Mouse (Mus musculus): ENCODE results near the gene Fam126b. TPM values are rescaled to one million over a fixed set of nuclear protein-coding genes. Genes with fewer than 3 reads are reported as not detected.
"Not testable (repeated sequence)": the region's sequence is repeated elsewhere in the genome, so short reads cannot be mapped to it uniquely, and the experiment has no call there.

Gene Fam126b
- polyA plus RNA-seq, 1 experiment from 2014 or later, result 9.9 TPM

DNA sequence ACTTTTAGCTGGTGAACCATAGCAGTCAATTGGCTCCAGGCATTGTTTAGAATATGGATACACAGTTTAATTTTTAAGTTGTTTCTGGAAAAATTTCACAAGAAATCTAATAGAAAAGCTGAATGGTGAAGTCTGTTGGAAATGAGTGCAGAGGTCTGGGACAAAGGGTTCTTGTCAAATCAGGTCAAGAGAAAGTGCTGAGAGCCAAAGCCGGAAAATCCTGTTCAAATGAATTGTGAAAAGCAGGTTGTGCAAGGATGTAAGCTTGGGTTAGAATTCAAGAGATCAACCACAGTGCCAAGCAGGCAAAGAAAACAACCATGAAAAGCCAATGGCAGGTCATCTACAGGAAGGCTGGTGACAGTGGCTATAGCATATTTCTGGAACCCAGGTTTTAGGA is 24.0 kb upstream of the Fam126b start:
- Histone ChIP-seq H3K27ac (no peak overlapping the region), H3K27me3 (no peaks in the 10 kb centered on the region), H3K4me2 (no peak overlapping the region), H3K9ac (no peak overlapping the region), H3K4me1 (replicated peaks) (no peaks in the 10 kb centered on the region), H3K4me3 (no peak overlapping the region), H3K36me3 (no peaks in the 10 kb centered on the region), H3K9me3 (peaks cover 11% of the 10 kb centered on the region; the same call in 1 of the 2 replicates)
- ATAC-seq (ENCODE audit: low FRiP score), result no peak
- WGBS, result 81% methylated on average over 1 of the region's 1 CpGs

DNA sequence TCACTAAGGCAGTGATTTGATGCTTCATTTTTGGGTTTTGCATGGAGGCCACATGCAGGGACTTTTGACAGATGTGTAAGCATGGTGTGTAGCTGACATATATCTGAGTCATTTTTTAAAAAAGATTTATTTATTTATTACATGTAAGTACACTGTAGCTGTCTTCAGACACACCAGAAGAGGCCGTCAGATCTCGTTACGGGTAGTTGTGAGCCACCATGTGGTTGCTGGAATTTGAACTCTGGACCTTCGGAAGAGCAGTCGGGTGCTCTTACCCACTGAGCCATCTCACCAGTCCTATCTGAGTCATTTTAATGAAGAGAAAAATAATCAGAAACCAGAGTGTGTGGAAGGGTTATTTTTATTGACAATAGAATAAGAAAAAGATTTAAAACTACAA is 23.5 kb upstream of the Fam126b start:
- ATAC-seq (ENCODE audit: low FRiP score); H3K4me3 ChIP-seq; H3K36me3 ChIP-seq; H3K4me1 ChIP-seq (replicated peaks); H3K27me3 ChIP-seq; H3K9ac ChIP-seq; H3K27ac ChIP-seq; H3K4me2 ChIP-seq: not testable (repeated sequence)
- H3K9me3 ChIP-seq, result peaks cover 11% of the 10 kb centered on the region; the same call in 1 of the 2 replicates
- 92% methylated on average over 5 of the region's 5 CpGs for WGBS

DNA sequence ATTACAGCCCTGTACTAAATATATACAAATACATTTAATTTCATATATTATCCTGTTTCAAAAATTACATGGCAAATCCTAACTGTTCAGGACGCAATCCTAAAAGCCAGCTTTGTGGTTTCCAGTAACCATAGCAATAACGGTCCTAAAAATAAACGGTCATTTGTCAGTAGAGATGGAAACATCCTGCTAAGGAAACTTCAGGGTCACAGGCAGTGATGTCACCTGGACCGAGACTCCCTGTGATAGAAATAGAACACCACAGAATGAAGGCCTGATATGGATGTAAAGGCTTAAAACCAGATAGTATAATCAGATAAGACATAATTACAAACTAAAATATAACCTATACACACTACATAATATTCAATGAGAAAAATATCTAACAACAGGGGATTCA is 17.6 kb upstream of the Fam126b start:
- no peak overlapping the region for H3K27ac ChIP-seq
- no peak for ATAC-seq (ENCODE audit: low FRiP score)
- H3K4me2 ChIP-seq, result no peak overlapping the region
- H3K36me3 ChIP-seq, result no peaks in the 10 kb centered on the region
- no peaks in the 10 kb centered on the region for H3K27me3 ChIP-seq
- no peak overlapping the region for H3K4me3 ChIP-seq
- H3K9me3 ChIP-seq, result peaks cover 11% of the 10 kb centered on the region; the same call in 1 of the 2 replicates
- WGBS, result 84% methylated on average over 4 of the region's 4 CpGs
- H3K4me1 ChIP-seq (replicated peaks), result no peaks in the 10 kb centered on the region
- no peak overlapping the region for H3K9ac ChIP-seq

DNA sequence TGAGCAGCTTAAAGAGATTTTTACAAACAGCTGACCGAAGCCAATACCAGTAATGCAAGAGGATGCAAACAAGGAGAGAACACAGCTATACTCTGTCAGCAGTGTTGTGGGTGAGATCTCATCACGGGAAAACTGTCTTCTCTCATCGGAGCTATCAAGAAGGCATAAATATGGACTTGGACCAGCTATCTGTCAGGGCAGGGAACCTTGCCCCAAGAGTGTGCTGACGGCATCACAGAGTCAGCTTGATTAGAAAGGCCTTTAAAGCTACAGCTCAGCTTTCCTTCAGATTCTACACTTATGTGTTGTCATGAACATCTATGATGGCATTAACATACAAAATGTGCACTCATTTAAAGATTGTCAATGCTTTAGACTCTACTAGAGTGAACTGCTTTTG is 16.6 kb upstream of the Fam126b start:
- Histone ChIP-seq H3K9me3 (peaks cover 5% of the 10 kb centered on the region; the same call in 1 of the 2 replicates), H3K4me2 (no peak overlapping the region), H3K4me3 (no peak overlapping the region), H3K4me1 (replicated peaks) (no peaks in the 10 kb centered on the region), H3K36me3 (no peaks in the 10 kb centered on the region), H3K27me3 (no peaks in the 10 kb centered on the region), H3K27ac (no peak overlapping the region), H3K9ac (no peak overlapping the region)
- no peak for ATAC-seq (ENCODE audit: low FRiP score)
- WGBS, result 90% methylated on average over 4 of the region's 4 CpGs

DNA sequence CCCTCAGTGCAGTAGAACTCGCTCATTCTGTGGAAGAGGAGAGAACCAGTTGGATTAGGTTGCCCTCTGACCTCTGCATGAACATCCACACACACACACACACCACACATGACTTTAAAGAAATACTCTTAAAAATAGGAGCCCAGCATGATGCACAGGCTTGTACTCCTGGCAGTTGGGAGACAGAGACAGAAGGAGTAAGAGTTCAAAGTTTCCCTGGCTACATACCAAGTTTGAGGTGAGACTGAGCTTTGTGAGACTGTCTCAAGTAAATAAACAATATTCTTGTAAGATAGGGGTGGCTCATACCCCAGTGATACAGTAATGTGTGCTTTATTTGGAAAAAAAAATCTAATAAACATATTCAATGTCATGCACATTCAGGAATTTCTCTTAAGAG is 1.4 kb upstream of the Fam126b start:
- Histone ChIP-seq H3K27ac (no peak overlapping the region), H3K4me2 (peak overlapping the region; percentile 74), H3K9ac (peak overlapping the region; percentile 89; the same call in 1 of the 2 replicates), H3K9me3 (no peaks in the 10 kb centered on the region), H3K36me3 (peaks cover 11% of the 10 kb centered on the region), H3K4me3 (peak overlapping the region; percentile 69), H3K4me1 (replicated peaks) (peaks cover 13% of the 10 kb centered on the region), H3K27me3 (no peaks in the 10 kb centered on the region)
- no peak for ATAC-seq (ENCODE audit: low FRiP score)
- 91% methylated on average over 1 of the region's 1 CpGs for WGBS

DNA sequence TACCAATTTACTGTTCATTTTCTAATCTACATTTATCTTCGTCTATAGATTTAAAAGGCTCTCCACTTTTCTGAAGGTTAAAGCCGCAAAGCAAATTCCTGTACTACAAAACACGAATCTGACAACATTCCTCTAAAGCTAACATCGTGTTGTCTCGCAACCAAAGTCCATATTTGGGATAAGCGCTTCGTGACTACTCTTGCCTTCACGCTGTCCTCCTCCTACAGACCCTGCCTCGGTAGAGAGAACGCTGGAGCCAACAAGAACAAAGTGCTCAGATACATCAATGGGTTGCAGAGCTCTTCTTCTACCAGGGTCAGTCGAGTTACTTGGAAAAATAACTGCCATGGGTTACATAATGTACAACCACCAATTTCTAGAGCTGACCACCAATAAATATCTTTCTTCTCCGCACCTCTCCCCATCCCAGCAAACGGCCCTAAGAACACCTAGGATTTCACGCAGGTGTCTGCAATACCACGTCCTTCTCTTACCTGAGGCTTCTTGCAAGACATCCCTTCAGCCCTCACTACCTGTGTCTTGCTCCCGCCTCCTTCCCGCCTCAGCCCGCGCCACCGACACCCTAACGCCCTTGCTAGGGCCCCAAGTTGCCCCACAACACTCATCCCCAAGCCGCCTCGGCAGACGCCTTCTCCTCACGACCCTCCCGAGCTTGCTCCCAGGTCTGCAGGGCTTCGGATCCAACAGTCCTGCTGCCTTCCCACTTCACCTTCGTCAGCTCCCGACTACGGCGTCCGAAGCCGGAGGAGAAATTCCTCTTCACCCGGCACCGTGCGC is 551 bp downstream of the Fam126b start:
- Histone ChIP-seq H3K9ac (peak overlapping the region; percentile 89), H3K27me3 (no peaks in the 10 kb centered on the region), H3K36me3 (no peaks in the 10 kb centered on the region), H3K4me1 (replicated peaks) (peaks cover 13% of the 10 kb centered on the region), H3K4me2 (peak overlapping the region; percentile 74), H3K9me3 (no peaks in the 10 kb centered on the region), H3K4me3 (peak overlapping the region; percentile 69), H3K27ac (peak overlapping the region; percentile 56; the same call in 1 of the 2 replicates)
- 7% methylated on average over 30 of the region's 36 CpGs for WGBS
- peak; percentile 89 for ATAC-seq (ENCODE audit: low FRiP score)

DNA sequence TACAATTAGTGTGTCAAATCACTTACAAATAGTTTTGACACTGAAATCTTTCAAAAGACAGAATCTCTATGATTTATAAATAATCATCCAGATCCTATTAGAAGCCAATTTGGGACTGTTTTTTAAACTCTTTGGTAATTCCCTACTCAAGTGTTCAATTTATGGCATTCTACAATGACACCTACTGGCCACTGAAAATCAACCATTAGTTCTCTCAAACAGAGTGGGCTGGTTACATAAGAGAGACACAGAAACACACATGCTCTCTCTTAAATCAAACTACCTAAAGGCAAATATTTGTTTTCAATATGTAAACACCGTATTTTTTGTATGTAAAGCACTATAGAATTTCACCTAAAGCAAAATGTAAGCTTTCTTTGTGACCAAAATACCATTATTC is 1.9 kb downstream of the Fam126b start:
- no peak for ATAC-seq (ENCODE audit: low FRiP score)
- WGBS, result 75% methylated on average over 1 of the region's 1 CpGs

DNA sequence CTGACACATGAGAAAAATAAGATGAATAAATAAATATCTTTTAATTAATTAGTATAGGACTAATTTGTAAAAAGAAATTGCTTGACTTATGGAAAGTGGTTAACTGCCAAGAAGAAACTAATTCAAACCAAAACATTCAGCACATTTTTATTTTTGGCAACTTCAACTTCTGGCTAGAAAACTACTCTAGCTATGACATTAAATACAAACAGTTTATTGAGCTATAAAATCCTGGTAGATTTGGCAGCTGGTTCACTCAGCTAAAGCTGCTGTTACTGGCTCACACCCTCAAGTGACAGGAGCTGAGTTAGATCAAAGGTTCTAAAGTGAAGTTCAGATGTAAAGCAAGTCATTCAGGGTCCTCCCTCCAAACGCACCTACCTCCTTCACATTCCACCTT is 3.5 kb downstream of the Fam126b start:
- Histone ChIP-seq H3K4me1 (replicated peaks) (peaks cover 13% of the 10 kb centered on the region), H3K4me3 (no peak overlapping the region), H3K27ac (no peak overlapping the region), H3K4me2 (no peak overlapping the region), H3K36me3 (no peaks in the 10 kb centered on the region), H3K9ac (no peak overlapping the region), H3K27me3 (no peaks in the 10 kb centered on the region), H3K9me3 (no peaks in the 10 kb centered on the region)
- WGBS, result 84% methylated on average over 1 of the region's 1 CpGs
- no peak for ATAC-seq (ENCODE audit: low FRiP score)

More for the DNA sequence above, 1.9 kb downstream of the Fam126b start:
- Histone ChIP-seq H3K9ac (no peak overlapping the region), H3K9me3 (no peaks in the 10 kb centered on the region), H3K4me2 (no peak overlapping the region), H3K27me3 (no peaks in the 10 kb centered on the region), H3K27ac (no peak overlapping the region), H3K4me3 (no peak overlapping the region), H3K4me1 (replicated peaks) (peaks cover 13% of the 10 kb centered on the region), H3K36me3 (no peaks in the 10 kb centered on the region)

DNA sequence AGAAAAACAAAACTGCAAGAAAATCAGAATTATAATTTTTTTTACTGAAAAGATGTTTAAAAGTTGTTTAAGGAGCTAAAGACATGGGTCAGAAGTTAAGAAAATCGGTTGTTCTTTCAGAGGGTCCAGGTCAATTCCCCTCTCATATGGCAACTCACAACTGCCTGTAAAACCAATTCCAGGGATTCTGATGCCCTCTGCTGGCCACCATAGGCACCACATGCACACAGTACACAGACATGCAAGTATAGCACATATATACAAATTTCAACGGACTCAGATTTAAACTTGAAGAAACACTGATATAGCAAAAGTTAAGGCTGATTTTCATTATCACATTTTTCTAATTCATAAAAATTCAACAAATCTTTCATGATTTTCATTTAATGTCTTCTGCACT is 6.9 kb downstream of the Fam126b start:
- H3K4me2 ChIP-seq, result no peak overlapping the region
- no peaks in the 10 kb centered on the region for H3K9me3 ChIP-seq
- H3K4me3 ChIP-seq, result no peak overlapping the region
- H3K9ac ChIP-seq, result no peak overlapping the region
- no peaks in the 10 kb centered on the region for H3K4me1 ChIP-seq (replicated peaks)
- ATAC-seq (ENCODE audit: low FRiP score), result no peak
- WGBS, result 86% methylated on average over 2 of the region's 2 CpGs
- no peak overlapping the region for H3K27ac ChIP-seq
- no peaks in the 10 kb centered on the region for H3K36me3 ChIP-seq
- no peaks in the 10 kb centered on the region for H3K27me3 ChIP-seq

DNA sequence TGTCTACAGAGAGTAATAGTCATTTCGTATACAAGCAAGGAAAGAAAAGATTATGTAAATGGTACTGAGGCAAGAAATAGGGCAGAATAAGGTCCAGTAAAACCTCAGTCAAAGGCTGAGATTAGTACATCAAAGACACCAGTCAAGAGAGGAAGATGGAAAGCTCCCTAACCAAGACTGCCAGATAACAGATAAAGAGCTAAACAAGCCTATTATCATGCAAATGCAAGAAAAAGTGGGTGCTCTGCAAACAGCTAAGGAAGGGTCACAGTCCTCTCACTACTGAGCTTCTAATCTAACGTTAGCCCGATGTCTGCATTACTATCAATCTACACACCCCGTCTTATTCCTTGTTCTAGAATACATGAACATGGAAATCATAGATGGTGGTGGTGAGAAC is 15.7 kb downstream of the Fam126b start:
- H3K36me3 ChIP-seq, result no peaks in the 10 kb centered on the region
- H3K4me3 ChIP-seq, result no peak overlapping the region
- no peaks in the 10 kb centered on the region for H3K27me3 ChIP-seq
- 47% methylated on average over 4 of the region's 4 CpGs for WGBS
- no peak overlapping the region for H3K27ac ChIP-seq
- ATAC-seq (ENCODE audit: low FRiP score), result no peak
- no peaks in the 10 kb centered on the region for H3K4me1 ChIP-seq (replicated peaks)
- no peak overlapping the region for H3K4me2 ChIP-seq
- no peaks in the 10 kb centered on the region for H3K9me3 ChIP-seq
- H3K9ac ChIP-seq, result no peak overlapping the region

DNA sequence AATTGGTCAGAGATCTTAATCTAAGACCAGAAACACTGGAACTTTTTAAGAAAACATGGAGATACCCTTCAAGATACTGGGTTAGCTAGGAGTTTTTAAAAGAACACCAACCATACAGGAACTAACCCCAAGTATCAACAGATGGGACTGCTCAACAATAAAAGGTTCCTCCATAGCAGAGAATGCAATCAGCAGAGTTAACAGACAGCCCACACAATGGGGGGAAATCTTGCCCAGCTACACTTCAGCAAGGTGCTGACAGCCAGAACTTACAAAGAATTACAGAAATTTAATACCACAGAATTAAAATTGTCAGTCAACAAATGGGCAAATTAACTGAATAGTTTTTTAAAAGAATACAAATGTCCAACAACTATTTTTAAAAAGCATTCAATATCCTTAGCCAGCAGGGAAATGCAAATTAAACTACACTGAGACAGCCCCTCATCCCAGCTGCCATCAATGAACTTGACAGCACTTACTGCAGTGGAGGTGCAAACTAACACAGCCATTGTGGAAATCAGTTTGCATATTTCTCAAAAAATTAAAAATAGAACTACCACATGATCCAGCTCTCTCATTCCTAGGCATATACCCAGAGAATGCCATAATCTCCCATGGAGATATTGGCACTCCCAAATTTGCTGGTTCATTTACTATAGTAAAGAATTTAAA is 17.5 kb downstream of the Fam126b start:
- peaks cover 11% of the 10 kb centered on the region for H3K36me3 ChIP-seq
- no peak overlapping the region for H3K9ac ChIP-seq
- H3K4me2 ChIP-seq, result no peak overlapping the region
- no peaks in the 10 kb centered on the region for H3K9me3 ChIP-seq
- H3K4me1 ChIP-seq (replicated peaks), result no peaks in the 10 kb centered on the region
- no peak overlapping the region for H3K27ac ChIP-seq
- no peak overlapping the region for H3K4me3 ChIP-seq
- ATAC-seq (ENCODE audit: low FRiP score), result no peak
- H3K27me3 ChIP-seq, result no peaks in the 10 kb centered on the region

DNA sequence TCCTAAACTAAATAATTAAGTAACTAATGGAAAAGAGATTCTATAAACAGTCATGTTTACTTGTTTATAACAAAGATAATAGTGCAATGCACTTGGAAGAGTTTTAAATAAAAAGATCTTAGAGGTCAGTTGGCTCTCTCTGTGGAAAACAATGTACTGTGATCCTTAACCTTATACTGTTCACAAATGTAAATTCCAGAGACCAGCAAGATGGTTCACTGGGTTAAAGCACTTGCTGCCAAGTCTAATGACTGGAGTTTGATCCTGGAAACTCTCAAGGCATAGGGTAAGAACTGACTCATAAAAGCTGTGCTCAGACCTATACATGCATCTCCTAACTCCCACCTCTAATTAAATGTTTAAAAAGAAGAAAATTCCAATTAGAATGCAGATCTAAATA is 19.5 kb downstream of the Fam126b start:
- Histone ChIP-seq H3K27me3 (no peaks in the 10 kb centered on the region), H3K4me3 (no peak overlapping the region), H3K9ac (no peak overlapping the region), H3K27ac (no peak overlapping the region), H3K4me1 (replicated peaks) (no peaks in the 10 kb centered on the region), H3K36me3 (peaks cover 17% of the 10 kb centered on the region), H3K4me2 (no peak overlapping the region), H3K9me3 (no peaks in the 10 kb centered on the region)
- no peak for ATAC-seq (ENCODE audit: low FRiP score)

DNA sequence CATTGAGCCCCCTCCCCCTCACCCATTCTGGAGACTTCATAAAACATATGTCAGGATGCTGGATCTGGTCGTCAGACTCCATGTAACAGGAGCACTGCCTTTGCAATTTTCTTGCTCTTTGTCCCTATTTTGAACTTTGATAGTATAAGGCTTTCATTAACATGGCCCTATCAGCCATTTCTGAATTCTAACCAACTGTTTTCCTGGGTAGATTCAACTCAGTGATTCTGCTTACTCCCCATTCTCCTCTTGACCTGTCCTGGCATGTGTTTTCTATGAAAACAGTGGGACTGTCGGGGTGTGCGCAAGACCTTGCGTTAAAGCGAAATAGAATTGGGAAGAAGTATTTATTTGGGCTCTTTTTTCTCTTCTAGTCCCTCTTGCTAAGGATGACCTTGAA is 21.1 kb downstream of the Fam126b start:
- H3K4me3 ChIP-seq, result no peak overlapping the region
- H3K9me3 ChIP-seq, result no peaks in the 10 kb centered on the region
- H3K9ac ChIP-seq, result no peak overlapping the region
- no peaks in the 10 kb centered on the region for H3K27me3 ChIP-seq
- no peaks in the 10 kb centered on the region for H3K4me1 ChIP-seq (replicated peaks)
- no peak for ATAC-seq (ENCODE audit: low FRiP score)
- WGBS, result 91% methylated on average over 5 of the region's 5 CpGs
- H3K36me3 ChIP-seq, result peaks cover 19% of the 10 kb centered on the region
- no peak overlapping the region for H3K4me2 ChIP-seq
- H3K27ac ChIP-seq, result no peak overlapping the region

All from hindbrain, embryonic 13.5 days (tissue).